8 mouse cellular contexts compared by ENCODE assay signal in the genomic region with DNA sequence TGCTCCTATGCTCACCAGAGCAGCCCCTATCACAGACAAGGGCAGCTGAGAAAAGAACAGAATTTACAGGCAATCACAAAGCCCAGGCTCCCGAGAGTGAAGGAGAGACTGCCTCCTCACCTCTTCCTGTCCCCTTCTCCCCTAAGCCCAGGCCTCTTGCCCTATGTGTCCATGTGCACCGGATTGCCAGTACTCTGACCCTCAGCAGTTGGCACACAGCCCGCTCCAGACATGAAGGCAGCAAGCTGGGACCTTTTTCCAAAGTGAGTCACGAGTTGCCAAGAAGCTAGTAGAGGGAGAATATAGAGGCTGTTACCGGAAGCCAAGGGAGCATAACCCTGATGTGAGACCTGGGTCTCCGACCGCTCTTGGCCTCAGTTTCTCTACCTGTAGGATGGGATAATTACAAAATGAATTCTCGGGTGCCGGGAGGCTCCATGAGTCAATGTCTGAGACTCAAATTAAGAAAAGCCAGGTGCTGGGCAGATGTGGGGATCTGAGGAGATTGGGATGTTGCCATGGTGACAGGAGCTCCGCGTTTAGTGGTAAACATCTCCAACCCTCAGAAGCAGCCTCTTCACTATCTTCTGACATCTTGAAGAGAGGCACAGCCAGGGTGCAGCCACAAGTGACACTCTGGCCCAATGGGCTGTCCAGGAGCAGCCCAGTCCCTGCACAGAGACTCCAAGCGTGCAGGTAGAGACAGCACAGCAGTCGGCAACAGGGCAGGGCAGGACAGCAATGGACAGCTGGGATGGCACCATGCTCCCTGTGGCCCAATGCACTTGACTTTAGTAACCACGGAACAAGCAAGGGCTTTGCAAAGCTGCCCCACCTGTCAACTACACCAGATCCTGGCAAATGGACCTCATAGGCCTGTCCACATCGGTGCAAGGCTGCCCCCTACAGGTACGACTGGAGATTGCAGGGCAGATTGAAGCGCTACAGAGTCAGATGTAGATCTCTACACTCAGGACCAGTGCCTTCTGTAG. TPM values are rescaled to one million over a fixed set of nuclear protein-coding genes. Genes with fewer than 3 reads are reported as not detected.
DNase-seq lines count a peak whose midpoint lies in the region; ATAC-seq lines count a peak whose summit lies in the region.

No protein-coding gene starts in this region.

- H3K36me3 ChIP-seq in intestine, embryonic 14.5 days (ENCODE audit: control insufficient read depth, insufficient read depth, low read length), result no peaks in the 10 kb centered on the region

- H3K9me3 ChIP-seq in intestine, embryonic 14.5 days (ENCODE audit: control insufficient read depth, low read length), result no peaks in the 10 kb centered on the region

- H3K4me2 ChIP-seq in intestine, embryonic 14.5 days (ENCODE audit: low read length), result no peak overlapping the region

- H3K4me3 ChIP-seq in intestine, embryonic 14.5 days (ENCODE audit: low read depth, low read length), result no peak overlapping the region

- peak; percentile 94 to 95 for DNase-seq in adrenal gland, adult 18-20 months (ENCODE audit: low spot score in 2 of 2)
- DNase-seq in embryo, embryonic 10.5 days (ENCODE audit: low spot score), result peak; percentile 93
- DNase-seq in gastrocnemius, postnatal 25 days, result peak; percentile 72
- DNase-seq in intestine, embryonic 14.5 days (ENCODE audit: low spot score), result peak; percentile 99
- DNase-seq in left cerebral cortex, adult 9 months (ENCODE audit: low spot score in 2 of 2), result peak; percentile 64 to 94
- DNase-seq in right cerebral cortex, postnatal 10 days (ENCODE audit: low spot score in 2 of 2), result peak; percentile 92 to 94
- DNase-seq in urinary bladder, postnatal 14 days (ENCODE audit: low spot score), result peak; percentile 92

- H3K27ac ChIP-seq in intestine, embryonic 14.5 days (ENCODE audit: low read depth), result no peak overlapping the region

- ATAC-seq in intestine, embryonic 14.5 days (replicated peaks; ENCODE audit: low FRiP score, low TSS enrichment, low read depth), result peak; percentile 58; the same call in 1 of the 2 replicates
- peak; percentile 56 for ATAC-seq in megakaryocyte-erythroid progenitor cell, adult 5-6 weeks (replicated peaks; ENCODE audit: low FRiP score, low TSS enrichment, poor library complexity, severe bottlenecking)

- 52% methylated on average over 17 of the region's 17 CpGs for WGBS in intestine, embryonic 14.5 days

- H3K9ac ChIP-seq in intestine, embryonic 14.5 days (ENCODE audit: low read length), result no peak overlapping the region

- peaks cover 6% of the 10 kb centered on the region; the same call in 1 of the 2 replicates for H3K4me1 ChIP-seq in intestine, embryonic 14.5 days (replicated peaks; ENCODE audit: control insufficient read depth, insufficient read depth, low read length)

- 0 out of 2 replicates have a peak, but pooled peaks cover 2% of the 10 kb centered on the region for H3K27me3 ChIP-seq in intestine, embryonic 14.5 days (replicated peaks; ENCODE audit: control insufficient read depth, insufficient read depth, low read length)

RNA-seq across cellular contexts. Expression of gene Prr5, which starts 55.6 kb away (rescaled TPM):
- total RNA-seq in adrenal gland, adult 18-20 months (2021), result 10 to 100 TPM in 1 of 2 experiments, 1 to 10 TPM in 1; 5.5 to 11.0 TPM
- total RNA-seq in gastrocnemius, postnatal 25 days (2021), result 1 to 10 TPM; 3.9 to 4.1 TPM
- polyA plus RNA-seq in intestine, embryonic 14.5 days (2014; fragmentation: Nextera tagmentation; extraction: Ambion mirVana), result 40.8 and 43.7 TPM in 2 replicates
- 1.2 TPM in 1 of 2 replicates, not detected in the other for total RNA-seq in megakaryocyte-erythroid progenitor cell, adult 5-6 weeks (2014; fragmentation: Nextera tagmentation)
- 0.34 and 0.85 TPM in 2 replicates for total RNA-seq in megakaryocyte-erythroid progenitor cell, adult 5-6 weeks (2017)

RNA-seq across cellular contexts. Expression of gene Rtl6, which starts 56.2 kb away (rescaled TPM):
- 1 to 10 TPM; 3.5 to 4.3 TPM for total RNA-seq in adrenal gland, adult 18-20 months (2021)
- 1 to 10 TPM; 3.1 to 3.2 TPM for total RNA-seq in gastrocnemius, postnatal 25 days (2021)
- polyA plus RNA-seq in intestine, embryonic 14.5 days (2014; fragmentation: Nextera tagmentation; extraction: Ambion mirVana), result 8.9 and 9.0 TPM in 2 replicates
- 1.1 and 3.1 TPM in 2 replicates for total RNA-seq in megakaryocyte-erythroid progenitor cell, adult 5-6 weeks (2014; fragmentation: Nextera tagmentation)
- 2.0 and 2.9 TPM in 2 replicates for total RNA-seq in megakaryocyte-erythroid progenitor cell, adult 5-6 weeks (2017)
